Mouse (Mus musculus): ENCODE measurements around the gene Zfp36l2.

DNA sequence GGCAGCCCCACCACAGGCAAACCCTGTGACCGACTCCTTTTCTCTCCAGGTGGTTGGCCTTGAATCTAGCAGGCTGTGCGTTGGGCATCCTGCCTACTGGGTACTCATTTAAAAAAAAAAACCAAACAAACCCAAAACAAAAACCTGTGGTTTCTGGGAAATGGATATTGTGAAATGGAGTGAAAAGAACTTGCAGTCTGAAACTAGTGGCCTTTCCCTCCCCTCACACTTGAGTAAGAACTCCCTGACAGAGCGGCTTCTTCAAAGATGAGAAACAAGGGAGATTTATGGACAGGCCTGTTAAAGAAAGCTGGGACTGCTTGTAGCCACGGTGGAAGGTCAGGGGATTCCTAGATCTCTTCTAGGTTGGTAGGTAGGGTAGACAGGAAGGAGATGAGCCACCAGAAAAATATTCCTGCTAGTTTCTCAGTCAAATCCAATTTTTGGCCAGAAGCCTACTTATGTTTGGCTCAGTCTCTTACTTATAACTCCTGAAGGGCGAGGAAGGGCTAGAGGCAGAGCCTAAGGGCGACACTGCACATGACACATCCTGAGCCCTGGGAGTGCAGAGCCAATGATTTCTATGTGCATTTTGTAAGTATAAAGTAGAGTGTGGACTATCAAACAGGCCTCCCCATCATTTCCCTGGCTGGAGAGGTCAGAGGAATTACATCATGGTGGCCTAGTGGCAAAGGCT is 27.7 kb upstream of the Zfp36l2 start:
- TF ChIP-seq CTCF (IDR thresholded peaks at IDR 0.05; ENCODE audit: low read depth, low read length) (no peak), EP300 (IDR thresholded peaks at IDR 0.05; ENCODE audit: insufficient read depth, low read depth, low read length) (no peak), POLR2A (IDR thresholded peaks at IDR 0.05; ENCODE audit: insufficient read depth, low read length) (no peak)

All from ES-Bruce4 (cell line).